Mouse (Mus musculus): Measurements from ENCODE around the gene Ankrd44. TPM values are rescaled to one million over a fixed set of nuclear protein-coding genes. Genes with fewer than 3 reads are reported as not detected.

The Ankrd44 gene
- polyA plus RNA-seq, 1 experiment = 2.2 TPM

DNA sequence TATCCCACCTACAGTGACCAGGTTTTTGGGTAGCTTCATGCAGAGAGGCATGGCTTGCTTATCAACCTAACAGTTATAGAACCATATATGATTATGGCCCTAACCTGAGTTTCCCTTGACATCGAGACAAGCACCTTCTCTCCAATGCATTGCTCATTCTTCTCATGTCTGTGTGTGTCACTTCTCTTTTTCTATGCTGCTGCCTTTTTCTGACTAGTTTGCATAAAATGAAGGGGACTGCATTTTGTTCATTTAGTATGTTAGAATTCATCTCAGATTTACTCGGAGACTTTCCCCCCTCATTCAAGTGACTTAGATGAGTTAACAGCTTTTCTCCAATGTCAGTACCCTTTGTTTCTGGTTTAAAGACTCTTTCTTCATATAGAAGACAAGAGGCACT, 288.8 kb downstream of the Ankrd44 start:
- Histone ChIP-seq H3K79me3 (ENCODE audit: low read depth) (no peaks in the 10 kb centered on the region), H3K36me3 (ENCODE audit: control insufficient read depth, insufficient read depth) (no peaks in the 10 kb centered on the region), H3ac (ENCODE audit: control insufficient read depth, insufficient read length, low read depth) (no peak overlapping the region), H3K27me3 (ENCODE audit: control insufficient read depth, insufficient read depth, insufficient read length) (no peaks in the 10 kb centered on the region), H3K4me3 (ENCODE audit: insufficient read depth, poor library complexity, severe bottlenecking) (no peak overlapping the region), H3K79me2 (ENCODE audit: control insufficient read depth, insufficient read depth) (no peaks in the 10 kb centered on the region)
- no peak for TF ChIP-seq CTCF (IDR thresholded peaks at IDR 0.05; ENCODE audit: control insufficient read depth, insufficient read depth, insufficient read length)
- no peak for TF ChIP-seq MYOD1 (IDR thresholded peaks at IDR 0.05; ENCODE audit: control insufficient read depth, insufficient read length, low read depth)

DNA sequence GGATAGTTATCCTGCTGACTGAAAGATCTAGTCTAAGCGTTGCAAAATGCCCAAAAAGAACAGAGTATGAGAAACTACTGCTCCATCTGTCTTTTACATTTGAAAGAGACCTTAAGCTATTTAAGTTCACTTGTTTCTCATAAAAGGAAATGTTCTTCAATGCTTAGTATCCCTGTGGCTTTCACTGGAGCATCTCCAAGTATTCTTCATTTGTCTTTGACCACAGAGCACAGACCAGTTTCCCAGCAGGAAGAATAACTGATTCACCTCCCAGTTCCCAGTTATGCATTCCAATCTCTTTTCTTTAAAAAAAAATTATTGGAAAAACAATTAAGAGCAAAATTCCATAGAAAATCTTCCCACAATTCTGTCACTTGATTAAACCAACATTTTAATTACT, 297.1 kb downstream of the Ankrd44 start:
- Histone ChIP-seq H3K27me3 (ENCODE audit: control insufficient read depth, insufficient read depth, insufficient read length) (no peaks in the 10 kb centered on the region), H3K4me3 (ENCODE audit: insufficient read depth, poor library complexity, severe bottlenecking) (no peak overlapping the region), H3K79me2 (ENCODE audit: control insufficient read depth, insufficient read depth) (no peaks in the 10 kb centered on the region), H3K36me3 (ENCODE audit: control insufficient read depth, insufficient read depth) (no peaks in the 10 kb centered on the region), H3K79me3 (ENCODE audit: low read depth) (no peaks in the 10 kb centered on the region), H3ac (ENCODE audit: control insufficient read depth, insufficient read length, low read depth) (no peak overlapping the region)
- TF ChIP-seq CTCF (IDR thresholded peaks at IDR 0.05; ENCODE audit: control insufficient read depth, insufficient read depth, insufficient read length) (no peak), MYOD1 (IDR thresholded peaks at IDR 0.05; ENCODE audit: control insufficient read depth, insufficient read length, low read depth) (no peak), USF1 (IDR thresholded peaks at IDR 0.05; ENCODE audit: low read depth) (no peak), CEBPB (IDR thresholded peaks at IDR 0.05; ENCODE audit: low read depth) (no peak), FOSL1 (IDR thresholded peaks at IDR 0.05; ENCODE audit: insufficient read depth, low read length, poor library complexity, severe bottlenecking) (no peak), MYOG (IDR thresholded peaks at IDR 0.05; ENCODE audit: control insufficient read depth, extremely low read depth, insufficient read length) (no peak), MAX (IDR thresholded peaks at IDR 0.05) (no peak)

DNA sequence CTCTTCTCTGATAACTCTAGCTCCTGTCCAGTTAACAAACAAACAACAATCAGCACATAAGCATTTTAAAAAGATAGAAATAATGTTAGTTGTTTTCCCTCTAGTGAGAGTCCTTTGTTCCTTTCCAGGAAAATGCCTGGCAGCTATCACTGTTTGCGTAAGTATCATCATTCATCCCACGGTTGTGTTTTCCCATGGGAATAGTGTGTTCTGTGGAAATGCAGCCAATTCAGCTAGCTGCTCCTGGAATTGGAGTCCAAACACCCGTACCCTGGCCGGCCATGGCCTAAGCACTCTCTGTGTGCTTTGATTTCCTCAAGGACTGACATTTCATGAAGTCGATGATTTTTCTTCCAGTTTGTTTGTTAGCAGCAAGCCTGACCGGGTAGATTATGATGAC, 311.2 kb downstream of the Ankrd44 start:
- no peaks in the 10 kb centered on the region for H3K27me3 ChIP-seq (ENCODE audit: control insufficient read depth, insufficient read depth, insufficient read length)
- H3K4me3 ChIP-seq (ENCODE audit: insufficient read depth, poor library complexity, severe bottlenecking) = no peak overlapping the region
- TF ChIP-seq CEBPB (IDR thresholded peaks at IDR 0.05; ENCODE audit: low read depth) = no peak
- no peak for TF ChIP-seq FOSL1 (IDR thresholded peaks at IDR 0.05; ENCODE audit: insufficient read depth, low read length, poor library complexity, severe bottlenecking)
- H3K36me3 ChIP-seq (ENCODE audit: control insufficient read depth, insufficient read depth) = no peaks in the 10 kb centered on the region
- no peaks in the 10 kb centered on the region for H3K79me2 ChIP-seq (ENCODE audit: control insufficient read depth, insufficient read depth)
- H3K79me3 ChIP-seq (ENCODE audit: low read depth) = no peaks in the 10 kb centered on the region
- no peak overlapping the region for H3ac ChIP-seq (ENCODE audit: control insufficient read depth, insufficient read length, low read depth)

DNA sequence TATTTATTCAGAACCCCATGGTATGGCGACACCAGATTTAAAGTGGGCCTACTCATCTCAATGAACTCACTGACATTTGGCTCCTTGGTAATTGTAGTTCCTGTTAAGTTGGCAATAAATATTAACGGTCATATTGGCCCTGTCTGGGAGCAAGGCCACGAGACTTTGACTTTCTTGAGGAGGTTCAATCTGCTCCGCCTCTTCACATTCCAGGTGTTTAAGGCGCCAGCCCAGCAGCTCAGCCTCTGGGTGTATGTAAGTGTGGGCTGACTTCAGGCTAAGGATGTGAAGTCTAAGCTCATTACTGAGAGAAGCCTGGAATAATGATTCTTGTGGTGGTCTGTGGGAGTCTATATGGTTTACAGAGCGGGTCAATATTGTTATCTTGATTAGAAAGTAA, 313.8 kb downstream of the Ankrd44 start:
- no peak for TF ChIP-seq FOSL1 (IDR thresholded peaks at IDR 0.05; ENCODE audit: insufficient read depth, low read length, poor library complexity, severe bottlenecking)
- no peak for TF ChIP-seq USF1 (IDR thresholded peaks at IDR 0.05; ENCODE audit: low read depth)
- no peak for TF ChIP-seq CTCF (IDR thresholded peaks at IDR 0.05; ENCODE audit: control insufficient read depth, insufficient read depth, insufficient read length)
- no peak for TF ChIP-seq MYOG (IDR thresholded peaks at IDR 0.05; ENCODE audit: control insufficient read depth, extremely low read depth, insufficient read length)
- TF ChIP-seq MYOD1 (IDR thresholded peaks at IDR 0.05; ENCODE audit: control insufficient read depth, insufficient read length, low read depth) = no peak
- TF ChIP-seq CEBPB (IDR thresholded peaks at IDR 0.05; ENCODE audit: low read depth) = no peak
- no peak for TF ChIP-seq MAX (IDR thresholded peaks at IDR 0.05)
- H3K4me3 ChIP-seq (ENCODE audit: insufficient read depth, poor library complexity, severe bottlenecking) = no peak overlapping the region
- H3K27me3 ChIP-seq (ENCODE audit: control insufficient read depth, insufficient read depth, insufficient read length) = no peaks in the 10 kb centered on the region
- H3ac ChIP-seq (ENCODE audit: control insufficient read depth, insufficient read length, low read depth) = no peak overlapping the region
- H3K36me3 ChIP-seq (ENCODE audit: control insufficient read depth, insufficient read depth) = no peaks in the 10 kb centered on the region
- H3K79me2 ChIP-seq (ENCODE audit: control insufficient read depth, insufficient read depth) = no peaks in the 10 kb centered on the region
- H3K79me3 ChIP-seq (ENCODE audit: low read depth) = no peaks in the 10 kb centered on the region

DNA sequence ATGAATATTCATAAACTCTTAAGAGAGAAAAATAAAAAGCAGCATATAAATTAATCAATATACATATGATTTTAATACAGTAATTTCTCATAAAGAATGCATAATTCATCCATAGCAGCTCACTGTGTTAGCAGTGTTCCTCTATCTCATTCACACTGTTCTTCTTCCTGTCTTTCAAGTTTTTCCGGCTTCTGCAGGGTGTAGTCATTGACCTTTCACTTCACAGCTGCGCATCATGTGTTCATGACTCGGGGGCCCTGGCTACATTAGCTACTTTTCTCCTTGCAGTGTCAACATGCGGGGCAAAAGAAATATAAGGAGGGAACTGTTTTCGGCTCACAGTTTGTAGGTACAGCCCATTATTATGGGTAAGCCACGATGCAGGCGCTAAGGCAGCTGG, 314.3 kb downstream of the Ankrd44 start:
- H3K79me3 ChIP-seq (ENCODE audit: low read depth) = no peaks in the 10 kb centered on the region
- no peak overlapping the region for H3ac ChIP-seq (ENCODE audit: control insufficient read depth, insufficient read length, low read depth)
- H3K27me3 ChIP-seq (ENCODE audit: control insufficient read depth, insufficient read depth, insufficient read length) = no peaks in the 10 kb centered on the region
- H3K79me2 ChIP-seq (ENCODE audit: control insufficient read depth, insufficient read depth) = no peaks in the 10 kb centered on the region
- no peaks in the 10 kb centered on the region for H3K36me3 ChIP-seq (ENCODE audit: control insufficient read depth, insufficient read depth)
- TF ChIP-seq CEBPB (IDR thresholded peaks at IDR 0.05; ENCODE audit: low read depth) (no peak), USF1 (IDR thresholded peaks at IDR 0.05; ENCODE audit: low read depth) (no peak)
- no peak overlapping the region for H3K4me3 ChIP-seq (ENCODE audit: insufficient read depth, poor library complexity, severe bottlenecking)

DNA sequence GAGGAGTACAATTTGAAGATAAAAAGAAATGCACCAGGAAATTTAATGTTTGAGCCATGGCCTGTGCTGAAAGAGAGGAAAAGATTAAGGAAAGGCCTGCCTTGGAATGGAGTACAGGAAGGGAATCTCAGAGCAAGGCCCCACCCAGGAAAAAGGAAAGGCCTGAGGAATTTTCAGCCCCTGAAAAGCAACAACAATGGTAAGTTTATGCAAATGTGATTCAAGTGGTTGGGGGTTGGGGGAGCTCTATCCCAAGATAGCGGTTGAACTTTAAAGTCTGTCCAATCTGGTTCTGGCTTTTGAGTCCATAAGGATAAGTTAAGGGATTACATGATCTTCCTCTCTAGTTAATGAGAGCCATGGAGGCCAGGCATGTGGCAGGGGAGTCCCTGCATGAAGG, 319.3 kb downstream of the Ankrd44 start:
- Histone ChIP-seq H3K79me3 (ENCODE audit: low read depth) (no peaks in the 10 kb centered on the region), H3K27me3 (ENCODE audit: control insufficient read depth, insufficient read depth, insufficient read length) (no peaks in the 10 kb centered on the region), H3K79me2 (ENCODE audit: control insufficient read depth, insufficient read depth) (no peaks in the 10 kb centered on the region), H3K4me3 (ENCODE audit: insufficient read depth, poor library complexity, severe bottlenecking) (no peak overlapping the region), H3ac (ENCODE audit: control insufficient read depth, insufficient read length, low read depth) (no peak overlapping the region), H3K36me3 (ENCODE audit: control insufficient read depth, insufficient read depth) (no peaks in the 10 kb centered on the region)
- TF ChIP-seq MAX (IDR thresholded peaks at IDR 0.05) (no peak), USF1 (IDR thresholded peaks at IDR 0.05; ENCODE audit: low read depth) (no peak), MYOG (IDR thresholded peaks at IDR 0.05; ENCODE audit: control insufficient read depth, extremely low read depth, insufficient read length) (no peak), CTCF (IDR thresholded peaks at IDR 0.05; ENCODE audit: control insufficient read depth, insufficient read depth, insufficient read length) (no peak), FOSL1 (IDR thresholded peaks at IDR 0.05; ENCODE audit: insufficient read depth, low read length, poor library complexity, severe bottlenecking) (no peak), MYOD1 (IDR thresholded peaks at IDR 0.05; ENCODE audit: control insufficient read depth, insufficient read length, low read depth) (no peak), CEBPB (IDR thresholded peaks at IDR 0.05; ENCODE audit: low read depth) (no peak)
